Mouse (Mus musculus) heart, adult 2 months (tissue): ENCODE measurements around the gene Scn3b.
A peak's percentile ranks its signal among the peaks of the same experiment; 100 is the strongest.

Experiments used
- CTCF ChIP-seq: fragments of 200-600 bp; IDR thresholded peaks from 2 replicates; pipeline ENCODE4 v1.8.1; 2022; ENCODE audit warnings: antibody characterized with exemption, mild to moderate bottlenecking, moderate library complexity
- EP300 ChIP-seq: fragments of 200-500 bp; IDR thresholded peaks from 2 replicates; pipeline ENCODE4 v1.6.1; 2011; ENCODE audit warnings: low read depth, low read length, control low read depth; ENCODE audit not compliant: insufficient read depth
- POLR2A ChIP-seq: fragments of 200-500 bp; IDR thresholded peaks from 2 replicates; pipeline ENCODE4 v1.6.1; 2011; ENCODE audit warnings: mild to moderate bottlenecking, low read depth, low read length, control low read depth; ENCODE audit not compliant: insufficient read depth

- TF ChIP-seq CTCF, result no peak
- no peak for TF ChIP-seq POLR2A
- peak; percentile 72; the same call in 1 of the 2 replicates for TF ChIP-seq EP300
These were observed 49.8 kb downstream of the Scn3b start for GRCm38 (mm10) chr9:40318771-40319170.
